ENCODE assay signal across 11 mouse cellular contexts in genomic region chr14:121103459-121103858, GRCm38 (mm10).
DNase-seq lines count a peak whose midpoint lies in the region; ATAC-seq lines count a peak whose summit lies in the region.
"Had no signal": no experiment of that assay in that cellular context is flagged by ENCODE, and none has a peak within 500 bp of the region (broad histone marks: within the 10 kb centered on the region; RNA-seq: fewer than 3 reads in every experiment).

No protein-coding gene starts in this region.

- 66% methylated on average over 9 of the region's 9 CpGs for WGBS in midbrain, embryonic 15.5 days
- WGBS in midbrain, embryonic 14.5 days, result 78% methylated on average over 9 of the region's 9 CpGs
- 39% methylated on average over 9 of the region's 9 CpGs for WGBS in kidney, embryonic 16.5 days
- 61% methylated on average over 9 of the region's 9 CpGs for WGBS in stomach, embryonic 16.5 days

- peak; percentile 34 for DNase-seq in cerebellum, adult 11 months
- no peak for DNase-seq in cerebellum, postnatal 4 days (ENCODE audit: low spot score in 2 of 2)
- no peak for DNase-seq in midbrain, embryonic 14.5 days
- no peak for DNase-seq in right cerebral cortex, adult 2 months (ENCODE audit: low spot score in 2 of 2)

- ATAC-seq in midbrain, embryonic 15.5 days (replicated peaks), result no peak
- ATAC-seq in midbrain, embryonic 14.5 days (ENCODE audit: low FRiP score, low TSS enrichment), result no peak
- no peak for ATAC-seq in kidney, embryonic 16.5 days (ENCODE audit: low FRiP score, low TSS enrichment)
- peak; percentile 64 for ATAC-seq in stomach, embryonic 16.5 days (ENCODE audit: insufficient read depth, low FRiP score)
- ATAC-seq in erythroid progenitor cell, adult 5-6 weeks (replicated peaks; ENCODE audit: low FRiP score, poor library complexity, severe bottlenecking), result no peak
- ATAC-seq: Patski had no signal

- H3K27ac ChIP-seq in midbrain, embryonic 15.5 days, result 0 out of 2 replicates have a peak overlapping the region, but pooled peaks have one; percentile 14
- H3K27ac ChIP-seq in midbrain, embryonic 14.5 days (replicated peaks; ENCODE audit: low read depth, low read length), result no peak overlapping the region
- peak overlapping the region; percentile 86 for H3K27ac ChIP-seq in kidney, embryonic 16.5 days (ENCODE audit: low read length)
- H3K27ac ChIP-seq in stomach, embryonic 16.5 days (ENCODE audit: low read length), result peak overlapping the region; percentile 53
- H3K27ac ChIP-seq: heart, embryonic 15.5 days; liver, embryonic 15.5 days had no signal

- H3K9ac ChIP-seq in midbrain, embryonic 15.5 days, result no peak overlapping the region
- no peak overlapping the region for H3K9ac ChIP-seq in midbrain, embryonic 14.5 days (replicated peaks; ENCODE audit: low read length)
- no peak overlapping the region for H3K9ac ChIP-seq in kidney, embryonic 16.5 days (replicated peaks; ENCODE audit: low read length)
- no peak overlapping the region for H3K9ac ChIP-seq in stomach, embryonic 16.5 days (ENCODE audit: low read length)
- H3K9ac ChIP-seq: heart, embryonic 15.5 days; liver, embryonic 15.5 days had no signal

- no peaks in the 10 kb centered on the region for H3K27me3 ChIP-seq in midbrain, embryonic 15.5 days (replicated peaks)
- H3K27me3 ChIP-seq in midbrain, embryonic 14.5 days (ENCODE audit: control insufficient read depth, insufficient read depth, low read length), result no peaks in the 10 kb centered on the region
- no peaks in the 10 kb centered on the region for H3K27me3 ChIP-seq in kidney, embryonic 16.5 days (ENCODE audit: insufficient read depth, low read length)
- no peaks in the 10 kb centered on the region for H3K27me3 ChIP-seq in stomach, embryonic 16.5 days (ENCODE audit: control insufficient read depth, insufficient read depth, low read length)
- H3K27me3 ChIP-seq: heart, embryonic 15.5 days; liver, embryonic 15.5 days; Patski had no signal

- no peaks in the 10 kb centered on the region for H3K9me3 ChIP-seq in midbrain, embryonic 15.5 days
- no peaks in the 10 kb centered on the region for H3K9me3 ChIP-seq in midbrain, embryonic 14.5 days (ENCODE audit: control insufficient read depth, low read length)
- no peaks in the 10 kb centered on the region for H3K9me3 ChIP-seq in kidney, embryonic 16.5 days (ENCODE audit: low read length)
- no peaks in the 10 kb centered on the region for H3K9me3 ChIP-seq in stomach, embryonic 16.5 days (replicated peaks; ENCODE audit: control insufficient read depth, low read length)
- H3K9me3 ChIP-seq: heart, embryonic 15.5 days; liver, embryonic 15.5 days had no signal

- no peak overlapping the region for H3K4me3 ChIP-seq in midbrain, embryonic 15.5 days
- no peak overlapping the region for H3K4me3 ChIP-seq in midbrain, embryonic 14.5 days (replicated peaks; ENCODE audit: low read depth, low read length)
- H3K4me3 ChIP-seq in kidney, embryonic 16.5 days (ENCODE audit: low read length), result no peak overlapping the region
- H3K4me3 ChIP-seq in stomach, embryonic 16.5 days (replicated peaks; ENCODE audit: low read length), result no peak overlapping the region
- H3K4me3 ChIP-seq: heart, embryonic 15.5 days; liver, embryonic 15.5 days had no signal

- H3K4me1 ChIP-seq in midbrain, embryonic 15.5 days, result peaks cover 10% of the 10 kb centered on the region; the same call in 1 of the 2 replicates
- H3K4me1 ChIP-seq in midbrain, embryonic 14.5 days (ENCODE audit: control insufficient read depth, insufficient read depth, low read length), result peaks cover 3% of the 10 kb centered on the region
- peaks cover 84% of the 10 kb centered on the region for H3K4me1 ChIP-seq in kidney, embryonic 16.5 days (ENCODE audit: insufficient read depth, low read length)
- H3K4me1 ChIP-seq in stomach, embryonic 16.5 days (ENCODE audit: control insufficient read depth, insufficient read depth, low read length), result peaks cover 56% of the 10 kb centered on the region

- no peaks in the 10 kb centered on the region for H3K36me3 ChIP-seq in midbrain, embryonic 15.5 days (replicated peaks)
- peaks cover 8% of the 10 kb centered on the region; the same call in 1 of the 2 replicates for H3K36me3 ChIP-seq in midbrain, embryonic 14.5 days (ENCODE audit: control insufficient read depth, insufficient read depth, low read length)
- 0 out of 2 replicates have a peak, but pooled peaks cover 6% of the 10 kb centered on the region for H3K36me3 ChIP-seq in kidney, embryonic 16.5 days (ENCODE audit: insufficient read depth, low read length)
- no peaks in the 10 kb centered on the region for H3K36me3 ChIP-seq in stomach, embryonic 16.5 days (ENCODE audit: control insufficient read depth, insufficient read depth, low read length)
- H3K36me3 ChIP-seq: heart, embryonic 15.5 days; liver, embryonic 15.5 days had no signal

- H3K4me2 ChIP-seq in midbrain, embryonic 15.5 days, result no peak overlapping the region
- H3K4me2 ChIP-seq in midbrain, embryonic 14.5 days (ENCODE audit: low read length), result no peak overlapping the region
- H3K4me2 ChIP-seq in kidney, embryonic 16.5 days (replicated peaks; ENCODE audit: low read depth, low read length), result no peak overlapping the region
- no peak overlapping the region for H3K4me2 ChIP-seq in stomach, embryonic 16.5 days (ENCODE audit: low read depth, low read length)
- H3K4me2 ChIP-seq: heart, embryonic 15.5 days; liver, embryonic 15.5 days had no signal
